Mouse (Mus musculus): ENCODE measurements around the gene Cmbl.

DNA sequence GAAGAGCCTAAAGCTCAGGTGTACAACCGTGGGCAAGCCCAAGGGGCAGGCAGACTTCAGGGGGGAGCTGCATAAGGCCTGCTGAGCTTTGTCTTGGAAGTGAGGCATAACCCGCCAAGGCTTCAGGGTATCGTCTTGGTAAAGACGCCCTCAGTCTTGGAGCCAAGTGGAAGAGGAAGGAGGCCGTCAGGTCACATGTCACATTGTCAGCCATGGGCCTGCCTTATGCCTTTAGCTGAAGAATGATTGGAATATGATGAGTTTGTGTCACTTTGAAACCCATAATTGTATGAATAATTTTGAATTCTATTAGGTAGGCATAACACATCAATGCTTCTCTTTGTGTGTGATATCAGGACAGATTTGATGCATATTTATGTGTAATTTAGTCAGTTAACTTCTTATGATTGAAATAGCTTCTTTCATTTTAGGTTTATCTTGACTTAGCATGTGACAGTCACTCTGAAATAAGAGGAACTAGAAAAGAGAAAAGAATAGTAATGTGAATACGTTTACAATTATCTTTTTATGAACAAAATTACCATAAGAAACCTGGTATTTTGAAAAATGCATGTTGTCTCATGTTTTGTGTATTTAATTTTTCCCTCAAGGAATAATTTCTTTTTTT lies 48.8 kb downstream of the Cmbl start:
- TF ChIP-seq CTCF (IDR thresholded peaks at IDR 0.05; ENCODE audit: low read depth) (no peak), EP300 (IDR thresholded peaks at IDR 0.05; ENCODE audit: low read depth) (no peak)

Measured in heart, postnatal 0 days (tissue).